Mouse (Mus musculus): ENCODE results near the gene Dpp7.
A peak's percentile ranks its signal among the peaks of the same experiment; 100 is the strongest.

Dpp7 gene

GRCm38 (mm10) chr2:25356208-25357079 is at the start of gene Dpp7:
Gene Dpp7 (minus strand): TSS chr2:25356359.
- peak; percentile 87 for DNase-seq

GRCm38 (mm10) chr2:25403994-25404393 is 47.8 kb upstream of the Dpp7 start:
- no peak for DNase-seq

GRCm38 (mm10) chr2:25402972-25403601 is 46.9 kb upstream of the Dpp7 start:
- peak; percentile 91 for DNase-seq

- DNase-seq, result peak; percentile 77 to 78
These were observed 46.3 kb upstream of the Dpp7 start for GRCm38 (mm10) chr2:25402377-25402971.

GRCm38 (mm10) chr2:25400764-25401163 is 44.6 kb upstream of the Dpp7 start:
- peak; percentile 74 to 78 for DNase-seq

- DNase-seq, result no peak
These were observed 44.1 kb upstream of the Dpp7 start for GRCm38 (mm10) chr2:25400291-25400690.

- DNase-seq, result no peak
These were observed 42.9 kb upstream of the Dpp7 start, which contains the start of gene Npdc1 for GRCm38 (mm10) chr2:25399051-25399450. Gene Npdc1 (plus strand): TSS chr2:25399351.

GRCm38 (mm10) chr2:25398065-25398464 is 41.9 kb upstream of the Dpp7 start:
- DNase-seq, result no peak

GRCm38 (mm10) chr2:25397010-25397409 is 40.9 kb upstream of the Dpp7 start:
- no peak for DNase-seq

GRCm38 (mm10) chr2:25396597-25396983 is 40.4 kb upstream of the Dpp7 start:
- DNase-seq, result peak; percentile 69 to 78

GRCm38 (mm10) chr2:25395721-25396596 is 39.8 kb upstream of the Dpp7 start, which contains the start of gene Entpd2:
Gene Entpd2 (plus strand): TSS chr2:25395874.
- peak; percentile 45 to 49 for DNase-seq

GRCm38 (mm10) chr2:25394281-25395221 is 38.4 kb upstream of the Dpp7 start:
- peak in 1 of 2 experiments; percentile 39 for DNase-seq

GRCm38 (mm10) chr2:25391266-25391665 is 35.1 kb upstream of the Dpp7 start:
- DNase-seq, result no peak

GRCm38 (mm10) chr2:25384492-25384891 is 28.3 kb upstream of the Dpp7 start:
- DNase-seq, result no peak

GRCm38 (mm10) chr2:25376589-25376988 is 20.4 kb upstream of the Dpp7 start:
- DNase-seq, result peak; percentile 73 to 77

- no peak for DNase-seq
These were observed 17.3 kb upstream of the Dpp7 start for GRCm38 (mm10) chr2:25373431-25373830.

- DNase-seq, result no peak
These were observed 16.7 kb upstream of the Dpp7 start for GRCm38 (mm10) chr2:25372644-25373391.

GRCm38 (mm10) chr2:25371764-25372643 is 15.8 kb upstream of the Dpp7 start, which contains the start of gene Sapcd2:
Gene Sapcd2 (plus strand): TSS chr2:25372321.
- DNase-seq, result peak; percentile 86

- DNase-seq, result no peak
These were observed 13.8 kb upstream of the Dpp7 start for GRCm38 (mm10) chr2:25369996-25370395.

Data from cerebellum, postnatal 36 days (tissue).